Mouse (Mus musculus) adrenal gland, adult (tissue): ENCODE measurements at regions not wholly inside any gene's neighbourhood (a gene's known extent, or its start where the extent isn't known, plus 50 kb on each side); places are given as distances from the start of the nearest gene placed in this dataset.

Source experiments
- DNase-seq, 2 experiments: peaks; one replicate each; pipeline ENCODE4 v3.0.0; 2022 to 2023; ENCODE audit warnings: low spot score in 1 of 2; ENCODE audit not compliant: inconsistent age in 2 of 2

GRCm38 (mm10) chr1:156994005-156994643 lies 54.7 kb upstream of the Ralgps2 start:
- no peak for DNase-seq

- DNase-seq, result no peak
Measured at GRCm38 (mm10) chr1:156993105-156993504, 53.7 kb upstream of the Ralgps2 start.

- no peak for DNase-seq
Measured at GRCm38 (mm10) chr1:156992536-156992935, 53.1 kb upstream of the Ralgps2 start.

- no peak for DNase-seq
Measured at GRCm38 (mm10) chr1:156990567-156991494, 51.4 kb upstream of the Ralgps2 start.

- DNase-seq, result no peak
Measured at GRCm38 (mm10) chr1:156990112-156990511, 50.7 kb upstream of the Ralgps2 start.

- no peak for DNase-seq
Measured at GRCm38 (mm10) chr1:156989149-156989785, 49.8 kb upstream of the Ralgps2 start.
